Mouse (Mus musculus) common myeloid progenitor, adult 5-6 weeks (primary cell): ENCODE data around the gene Cgnl1. TPM values are rescaled to one million over a fixed set of nuclear protein-coding genes. Genes with fewer than 3 reads are reported as not detected.
"Not testable (repeated sequence)": the region's sequence is repeated elsewhere in the genome, so short reads cannot be mapped to it uniquely, and the experiment has no call there.

Experiments
- ATAC-seq: replicated peaks from 2 replicates; pipeline ENCODE4 v1.8.0; 2016; ENCODE audit warnings: low read depth, mild to moderate bottlenecking, moderate TSS enrichment, inconsistent platforms; ENCODE audit not compliant: poor library complexity, severe bottlenecking
- total RNA-seq: library from RNA; stranded (forward); fragments of 200-1000, 187-1606 nt; gene quantifications from 2 replicates; pipeline ENCODE4 v1.2.3, GENCODE M21; 2017

The Cgnl1 gene
- total RNA-seq, 1 experiment from 2014 or later = 0.09 TPM

DNA sequence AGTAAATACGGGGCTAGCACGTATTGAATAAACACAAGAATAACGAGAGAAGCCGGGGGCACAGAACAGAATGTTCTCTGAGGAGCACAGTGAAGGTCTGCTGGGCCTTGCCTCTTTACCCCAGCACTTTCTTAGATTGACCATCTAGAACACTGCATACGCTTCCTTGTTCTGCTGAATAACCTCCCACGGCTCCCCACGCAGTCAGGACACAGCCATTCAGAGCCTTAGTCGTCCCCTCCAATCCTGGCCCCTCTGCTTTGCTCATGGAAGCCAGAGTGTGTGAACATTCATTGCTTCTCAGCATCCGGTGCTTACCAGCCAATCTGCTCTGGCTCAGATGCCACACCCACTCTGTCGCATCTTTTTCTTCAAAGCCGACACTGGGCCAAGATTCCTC lies 133.2 kb downstream of the Cgnl1 start:
- ATAC-seq = no peak

DNA sequence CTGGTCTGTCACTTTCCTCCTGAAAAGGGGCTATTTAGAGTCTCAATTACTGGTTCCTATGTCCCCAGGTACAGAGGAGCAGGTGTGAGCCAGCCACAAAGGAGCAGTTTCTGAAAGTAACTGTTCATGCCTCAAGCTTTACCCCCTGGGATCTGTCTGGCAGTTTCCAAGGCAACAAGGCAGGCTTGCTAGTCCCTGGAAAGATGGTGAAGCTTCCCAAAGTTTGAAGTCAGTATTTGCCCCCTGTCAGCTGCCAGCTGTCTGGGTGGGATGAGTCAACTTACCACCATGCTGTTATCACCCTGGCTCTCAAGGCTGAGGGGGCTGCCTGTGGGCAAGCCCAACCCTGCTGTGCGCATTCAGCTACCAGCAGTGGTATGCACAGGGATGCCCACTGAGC lies 134.5 kb downstream of the Cgnl1 start:
- no peak for ATAC-seq

DNA sequence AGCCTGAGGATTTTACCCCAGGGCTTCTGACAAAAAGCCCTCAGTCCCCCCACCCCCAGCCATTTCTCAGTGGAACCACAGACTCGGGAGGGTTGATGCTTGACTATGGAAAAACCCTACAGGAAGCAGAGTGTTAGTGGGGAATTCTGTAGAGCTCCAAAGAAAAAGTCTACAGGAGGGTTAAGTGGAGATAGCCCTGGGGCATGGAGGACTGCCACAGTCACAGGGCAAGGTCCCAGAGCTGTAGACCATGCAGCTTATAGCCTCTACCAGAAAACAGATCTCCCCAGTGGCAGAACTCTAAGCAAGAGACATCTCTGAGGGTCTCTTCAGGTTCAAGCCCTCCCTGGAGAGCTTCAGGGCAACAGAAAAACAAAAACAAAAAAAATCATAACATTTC lies 135.8 kb downstream of the Cgnl1 start:
- ATAC-seq = no peak

DNA sequence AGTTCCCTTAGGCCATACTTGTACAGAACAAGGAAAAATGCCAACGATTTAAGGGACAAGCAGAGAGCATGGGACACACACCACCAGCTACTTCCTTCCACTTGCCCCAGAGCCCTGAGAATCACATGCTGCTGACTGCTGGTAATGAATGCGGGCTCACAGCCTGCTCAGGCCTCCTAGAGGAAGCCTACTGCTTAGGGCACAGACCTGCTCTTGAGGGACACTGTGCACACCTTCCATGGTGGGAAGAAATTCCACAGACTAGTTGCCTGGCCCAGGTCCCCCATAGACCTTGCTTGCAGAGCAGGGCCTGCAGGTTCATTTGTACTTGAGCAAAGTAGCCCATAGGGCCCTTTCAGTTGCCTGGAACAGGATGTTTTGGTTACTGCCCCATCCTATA lies 136.5 kb downstream of the Cgnl1 start:
- ATAC-seq = no peak

DNA sequence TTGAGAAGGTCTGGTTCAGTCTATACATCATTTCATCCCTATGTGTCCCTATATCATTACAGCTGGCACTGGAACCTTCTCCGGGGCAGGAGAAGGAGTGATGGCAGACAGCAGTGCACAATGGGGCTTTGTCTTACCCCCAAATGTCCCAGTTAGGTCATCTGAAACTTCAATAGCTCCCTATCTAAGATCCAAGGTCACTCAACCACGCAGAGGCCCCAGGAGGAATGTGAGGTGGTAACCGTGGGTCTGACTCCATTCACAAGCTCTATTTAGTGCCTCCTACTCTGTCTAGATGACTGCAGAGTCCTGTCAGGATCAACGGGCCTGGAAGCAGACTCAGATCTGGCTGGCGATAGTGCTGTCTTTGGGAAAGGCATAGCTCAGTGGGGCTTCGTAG lies 142.5 kb downstream of the Cgnl1 start:
- ATAC-seq = no peak

DNA sequence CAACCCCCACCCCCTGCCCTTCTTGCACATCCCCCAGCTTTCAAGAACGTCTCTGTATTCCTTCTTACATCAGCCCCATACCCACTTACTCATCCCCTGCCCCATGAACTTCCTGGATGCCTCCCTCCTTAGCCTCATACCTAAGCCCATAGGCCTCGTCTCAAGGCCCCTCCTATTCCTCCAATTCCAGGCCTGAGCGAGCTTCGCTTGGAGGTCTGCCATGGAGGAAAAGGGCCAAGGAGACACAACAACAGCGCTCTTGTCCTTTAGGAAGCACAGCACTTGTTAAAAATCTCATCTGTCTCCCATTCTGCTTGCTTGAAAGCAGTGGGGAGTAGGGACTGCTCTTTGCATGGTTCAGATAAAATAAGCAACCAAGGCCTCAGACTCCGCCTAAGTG lies 143.1 kb downstream of the Cgnl1 start:
- no peak for ATAC-seq

DNA sequence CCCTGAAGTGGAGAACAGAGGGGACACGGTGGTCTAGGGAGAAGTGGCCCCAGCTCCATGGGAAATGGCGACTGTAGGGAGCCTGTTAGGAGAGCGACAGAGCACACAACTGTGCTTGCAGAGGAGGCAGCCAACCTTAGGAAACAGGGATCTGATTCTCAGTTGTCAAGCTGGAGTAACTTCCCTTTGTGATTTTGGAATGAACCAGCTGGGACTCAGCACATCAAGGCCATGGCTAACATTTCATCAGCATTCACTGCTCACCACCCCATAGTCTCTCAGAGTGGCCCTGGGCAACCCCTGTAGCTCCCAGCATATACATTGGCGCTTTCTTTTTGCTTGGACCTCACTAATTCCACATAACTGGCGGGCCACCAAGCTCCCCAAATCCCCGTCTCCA lies 145.4 kb downstream of the Cgnl1 start:
- no peak for ATAC-seq

DNA sequence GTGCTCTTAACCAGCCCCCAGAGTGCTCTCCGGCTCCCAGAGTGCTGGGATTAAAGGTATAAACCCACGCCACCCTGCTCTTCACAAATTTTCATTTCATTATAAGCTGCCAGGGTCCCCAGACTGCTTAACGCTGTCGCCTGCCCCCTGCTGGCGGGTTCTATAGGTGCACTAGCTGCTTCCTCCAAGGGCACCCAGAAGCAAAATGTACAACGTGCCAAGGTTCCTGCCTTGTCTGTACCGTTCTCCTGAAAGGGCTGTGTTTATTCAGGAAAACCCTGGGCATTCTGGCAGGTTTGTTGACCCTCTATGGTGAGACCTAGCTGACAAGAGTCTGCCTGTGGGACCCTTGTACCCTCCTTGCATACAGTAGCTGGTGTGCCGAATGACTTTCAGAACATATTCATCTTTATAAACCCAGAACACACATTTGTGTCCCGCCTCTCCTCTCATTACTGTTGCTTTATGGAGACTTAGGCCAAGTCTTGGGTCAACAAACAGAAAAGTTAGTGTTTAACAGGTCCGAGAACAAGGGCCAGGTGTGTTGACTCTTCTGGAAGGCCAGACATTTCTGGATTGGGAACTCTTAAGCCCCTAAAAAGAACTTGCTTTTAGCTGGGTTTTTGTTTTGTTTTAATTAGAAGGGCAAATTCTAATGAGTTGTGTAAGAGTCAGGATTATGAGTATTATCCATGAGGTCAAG lies 146.5 kb downstream of the Cgnl1 start:
- ATAC-seq = peak; percentile 78

DNA sequence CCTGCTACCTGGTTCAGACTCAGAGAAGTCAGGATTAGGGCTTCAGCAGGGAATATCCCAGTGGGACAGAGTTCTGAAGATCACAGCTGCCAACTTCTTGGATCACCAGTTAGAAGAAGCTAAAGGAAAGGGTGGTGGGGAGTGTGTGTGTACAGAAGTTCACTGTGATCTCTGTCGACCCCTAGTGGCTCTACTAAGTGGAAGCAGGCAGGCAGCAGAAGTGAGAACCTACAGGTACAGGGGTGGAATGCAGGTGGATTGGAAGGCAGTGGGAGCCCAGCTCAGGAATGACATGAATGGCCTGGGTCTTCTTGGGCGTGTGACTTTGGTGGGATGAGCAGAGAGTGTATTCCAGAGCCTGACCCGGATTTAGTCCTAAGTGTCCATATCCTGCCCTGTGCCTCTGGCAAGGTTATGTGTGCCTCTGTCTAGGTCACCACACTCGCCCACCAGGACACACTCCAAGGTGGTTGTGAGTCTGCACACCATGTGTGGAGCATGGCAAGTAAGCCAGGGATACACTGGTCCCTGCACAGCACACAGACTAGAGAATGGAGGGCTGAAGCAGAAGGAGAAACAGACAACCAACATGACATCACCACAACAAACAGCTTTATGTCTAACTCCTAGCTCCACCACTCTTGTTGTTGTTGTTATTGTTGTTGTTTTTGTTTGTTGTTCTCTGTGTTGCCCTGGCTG lies 147.4 kb downstream of the Cgnl1 start:
- ATAC-seq = peak; percentile 84

DNA sequence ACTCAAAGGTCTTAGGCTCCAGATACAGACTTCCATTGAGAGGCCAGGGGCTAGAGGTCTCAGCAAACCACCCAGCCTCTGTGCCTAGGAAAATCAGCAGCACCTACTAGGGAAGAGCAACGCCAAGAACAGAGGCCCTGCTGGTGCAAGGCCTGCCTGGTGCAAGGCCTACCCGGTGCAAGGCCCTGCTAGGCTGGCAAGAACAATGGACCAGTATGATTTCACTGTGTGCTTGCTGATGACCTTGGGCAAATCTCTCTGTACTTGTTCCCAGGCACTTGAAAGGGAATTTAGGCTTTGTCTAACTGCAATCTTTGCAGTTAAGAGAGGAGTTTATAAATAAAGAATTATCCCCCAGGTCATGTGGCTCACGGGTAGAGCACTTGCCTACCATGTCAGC lies 148.8 kb downstream of the Cgnl1 start:
- no peak for ATAC-seq

DNA sequence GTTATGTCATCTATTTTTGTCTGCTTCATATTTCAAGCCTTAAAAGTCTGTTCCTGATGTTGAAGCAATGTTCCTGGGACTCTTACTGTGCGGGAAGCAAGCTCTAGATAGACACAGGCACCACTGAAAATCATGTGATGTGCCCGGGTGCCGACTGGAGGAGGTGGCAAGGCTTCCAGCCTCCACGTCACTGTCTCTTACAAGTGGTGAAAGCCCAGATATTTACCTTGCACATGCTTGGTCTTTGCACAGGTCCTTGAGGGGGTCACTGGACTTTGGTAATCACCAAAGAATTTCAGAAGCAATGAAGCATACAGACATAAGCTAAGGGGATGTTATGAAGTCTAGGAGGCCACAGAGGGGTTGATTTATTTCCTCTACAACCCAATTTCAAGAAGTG lies 149.4 kb downstream of the Cgnl1 start:
- no peak for ATAC-seq

DNA sequence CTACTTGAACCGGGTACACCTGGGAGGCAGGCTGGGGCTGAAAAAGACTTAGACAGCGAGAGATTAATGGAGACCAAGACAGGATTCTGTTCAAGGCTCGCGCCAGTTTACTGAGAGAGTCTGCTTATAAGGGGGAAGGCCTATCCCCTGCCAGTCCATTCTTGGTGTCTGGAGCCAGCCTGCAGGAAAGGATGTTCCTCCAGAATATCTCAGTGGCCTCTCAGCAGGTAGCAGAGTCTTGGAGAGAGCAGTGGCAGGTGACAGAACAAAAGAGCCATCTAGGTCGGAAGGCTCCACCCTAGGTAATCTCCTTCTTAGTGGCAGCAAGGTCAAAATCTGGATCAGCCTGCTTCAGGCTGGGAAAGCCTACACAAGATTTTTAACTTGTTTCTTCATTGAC lies 151.3 kb downstream of the Cgnl1 start:
- ATAC-seq = not testable (repeated sequence)

DNA sequence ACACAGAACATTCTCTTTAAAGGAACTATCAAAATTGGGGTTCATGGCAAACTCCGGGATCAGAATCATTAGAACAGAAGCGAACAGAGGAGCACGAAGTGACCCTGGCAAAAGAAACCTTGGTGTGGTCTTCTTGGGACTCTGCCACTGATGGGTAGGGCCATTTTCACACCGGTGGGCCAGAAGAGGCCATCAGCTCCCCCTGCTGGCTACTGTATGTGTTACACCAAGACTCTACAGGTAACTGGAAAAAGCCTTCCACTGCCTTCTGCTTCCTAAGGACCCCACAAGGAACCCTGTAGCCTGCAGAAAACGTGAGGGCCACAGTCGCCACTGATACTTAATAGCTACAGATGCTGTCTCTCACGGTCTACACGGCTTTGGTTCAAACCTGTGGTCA lies 154.0 kb downstream of the Cgnl1 start:
- ATAC-seq = peak; percentile 69

DNA sequence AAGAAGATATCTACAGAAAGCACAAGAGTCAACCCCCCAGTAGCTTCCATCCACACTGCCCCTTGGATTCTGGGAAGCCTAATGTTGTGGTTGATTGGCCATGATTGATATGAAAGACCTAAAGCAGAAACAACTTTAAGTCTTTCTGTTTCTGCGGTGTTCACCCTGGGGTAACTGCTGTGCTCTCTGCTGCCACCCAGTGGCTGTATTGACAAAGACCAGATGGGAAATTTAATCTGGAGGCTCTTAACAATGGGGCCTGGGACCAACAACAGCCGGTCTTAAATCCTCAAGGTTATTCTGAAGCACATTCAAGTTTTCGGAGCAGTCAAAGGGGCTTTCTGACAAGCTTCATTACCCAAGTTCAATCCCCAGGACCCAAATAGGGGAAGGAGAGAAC lies 155.2 kb downstream of the Cgnl1 start:
- ATAC-seq = peak; percentile 85

DNA sequence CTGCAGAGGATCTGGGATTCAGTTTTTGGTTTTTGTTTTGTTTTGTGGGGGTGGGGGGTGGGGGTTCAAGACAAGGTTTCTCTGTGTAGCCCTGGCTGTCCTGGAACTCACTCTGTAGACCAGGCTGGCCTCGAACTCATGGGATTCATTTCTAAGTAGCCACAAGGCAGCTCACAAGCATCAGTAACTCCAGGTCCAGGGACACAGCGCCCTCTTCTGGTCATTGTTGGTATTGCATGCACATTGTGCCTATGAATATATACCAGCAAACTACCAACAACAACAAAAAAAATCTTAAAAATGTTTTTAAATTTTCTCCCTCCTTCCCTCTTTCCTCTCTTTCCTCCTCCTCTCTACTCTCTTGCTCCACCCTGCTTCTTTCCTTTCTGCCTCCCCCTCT lies 156.8 kb downstream of the Cgnl1 start:
- ATAC-seq = 0 out of 2 replicates have a peak, but pooled peaks have one; percentile 33

DNA sequence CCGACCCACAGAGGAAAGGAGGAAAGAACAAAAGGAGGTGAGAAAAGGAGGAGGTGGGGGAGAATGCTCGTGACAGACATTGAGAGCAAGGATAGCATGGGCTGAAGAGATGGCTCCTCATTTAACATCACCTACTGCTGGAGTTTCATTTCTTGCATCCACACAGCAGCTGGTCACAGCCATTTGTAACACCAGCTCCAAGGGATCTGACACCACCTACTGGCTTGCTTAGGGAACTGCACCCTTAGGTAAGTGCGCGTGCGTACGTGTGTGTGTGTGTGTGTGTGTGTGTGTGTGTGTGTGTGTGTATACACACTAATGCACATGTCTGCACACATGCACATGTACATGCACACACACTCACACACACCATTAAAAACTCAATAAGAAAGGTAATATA lies 158.4 kb downstream of the Cgnl1 start:
- peak; percentile 42; the same call in 1 of the 2 replicates for ATAC-seq

DNA sequence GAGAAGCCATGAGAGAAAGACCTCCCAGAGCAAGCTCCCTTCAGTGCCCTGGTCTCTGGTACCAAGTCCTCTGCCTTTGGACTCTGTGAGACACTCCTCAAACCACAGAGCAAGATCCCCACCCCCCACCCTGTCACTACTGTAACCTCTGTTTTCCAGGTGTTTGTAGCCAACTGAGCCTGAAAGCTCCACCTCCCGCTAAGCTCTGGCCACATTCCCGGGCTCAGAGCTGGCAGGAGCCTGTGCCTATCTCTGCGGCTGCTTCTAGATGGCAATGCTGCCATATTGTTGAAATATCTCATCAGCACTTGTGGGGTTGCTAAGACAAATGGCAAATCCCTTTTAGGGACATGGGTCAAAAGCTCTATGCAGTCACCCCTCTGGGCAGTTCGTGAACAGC lies 159.5 kb downstream of the Cgnl1 start:
- no peak for ATAC-seq

DNA sequence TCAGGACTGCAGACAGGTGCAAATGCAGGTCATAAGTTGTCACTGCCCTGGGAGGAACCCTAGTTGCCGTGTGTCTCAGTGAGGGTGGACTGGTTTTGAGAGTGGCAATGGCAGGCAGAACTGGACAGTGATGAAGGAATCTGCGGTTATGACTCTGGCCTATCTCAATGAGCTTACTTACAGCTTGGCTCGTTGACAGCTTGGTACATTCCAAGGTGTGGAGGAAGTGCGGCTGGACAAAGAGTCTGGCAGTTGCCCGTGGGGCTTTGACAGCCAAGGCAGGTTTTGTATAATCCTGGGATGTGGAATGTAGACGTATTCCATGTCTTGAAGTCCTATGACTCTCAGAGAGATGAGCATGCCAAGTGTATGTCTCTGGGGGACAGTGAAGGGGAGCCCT lies 162.4 kb downstream of the Cgnl1 start:
- no peak for ATAC-seq

DNA sequence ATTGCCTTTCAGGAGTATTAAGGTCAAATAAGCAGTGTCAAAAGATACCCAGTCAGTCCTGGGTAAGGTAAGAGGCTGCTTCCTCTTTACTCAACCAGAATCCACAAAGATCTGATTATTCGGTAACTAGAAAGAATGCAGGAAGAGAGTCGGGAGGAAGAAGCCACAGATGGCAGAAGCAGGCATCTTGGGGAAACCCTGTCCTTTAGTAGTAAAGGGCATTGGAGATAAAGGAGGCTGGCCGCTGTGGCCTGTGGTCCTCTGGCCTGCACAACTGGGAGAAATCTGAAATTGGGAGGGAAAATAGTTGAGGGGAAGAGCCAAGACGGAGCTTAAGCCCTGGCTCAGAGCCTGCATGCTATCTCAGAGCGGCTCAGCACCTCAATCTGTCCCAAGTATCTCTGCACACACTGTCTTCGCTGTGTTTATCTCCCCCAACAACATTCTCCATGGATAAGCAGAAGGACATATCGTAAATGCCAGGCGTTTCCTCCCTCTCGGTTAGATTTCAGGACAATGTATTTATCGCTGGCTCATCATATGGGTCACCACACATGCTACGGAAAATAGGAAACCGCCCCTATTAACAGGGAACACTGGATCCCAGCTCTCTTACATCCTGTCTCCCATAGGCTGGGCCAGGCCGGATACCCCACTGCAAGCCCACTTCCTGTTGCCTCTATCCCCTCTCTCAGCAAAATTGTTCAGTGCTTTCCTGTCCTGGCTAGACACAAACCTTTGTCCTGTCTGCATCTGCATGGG lies 164.9 kb downstream of the Cgnl1 start:
- peak; percentile 79 for ATAC-seq

DNA sequence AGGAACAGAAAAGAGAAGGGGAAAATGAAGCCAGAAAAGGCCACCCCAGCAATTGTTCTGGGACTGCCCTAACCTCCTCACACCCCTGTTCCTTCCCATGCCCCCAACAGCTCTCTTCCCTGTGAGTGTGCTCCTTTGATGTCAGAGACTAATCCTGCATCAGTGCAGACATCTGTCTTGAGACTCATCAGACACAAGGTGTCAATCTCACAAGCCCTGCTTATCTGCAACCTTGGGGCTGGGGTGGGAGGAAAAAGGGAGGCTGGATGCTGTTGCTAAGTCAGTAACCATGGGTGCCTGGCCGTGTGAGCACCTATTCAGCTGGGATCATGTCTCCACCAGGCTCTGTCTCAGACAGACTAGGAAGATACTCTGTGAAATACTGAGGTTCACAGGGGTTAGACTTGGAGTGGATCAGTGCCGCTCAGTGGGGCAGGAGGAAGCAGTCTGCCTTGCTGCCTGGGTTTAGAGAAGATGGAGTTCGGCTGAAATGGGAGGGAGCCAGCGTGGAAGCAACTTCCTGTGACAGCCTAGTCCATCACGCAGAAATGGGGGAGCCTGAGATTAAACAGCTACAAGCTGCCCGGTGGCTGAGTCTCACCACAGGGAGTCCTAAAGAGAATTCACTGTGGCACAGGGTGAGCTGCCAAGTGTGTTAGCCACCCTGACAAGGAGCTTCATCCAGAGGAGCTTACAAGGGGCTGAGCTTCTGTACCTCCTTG lies 166.3 kb downstream of the Cgnl1 start:
- no peak for ATAC-seq

DNA sequence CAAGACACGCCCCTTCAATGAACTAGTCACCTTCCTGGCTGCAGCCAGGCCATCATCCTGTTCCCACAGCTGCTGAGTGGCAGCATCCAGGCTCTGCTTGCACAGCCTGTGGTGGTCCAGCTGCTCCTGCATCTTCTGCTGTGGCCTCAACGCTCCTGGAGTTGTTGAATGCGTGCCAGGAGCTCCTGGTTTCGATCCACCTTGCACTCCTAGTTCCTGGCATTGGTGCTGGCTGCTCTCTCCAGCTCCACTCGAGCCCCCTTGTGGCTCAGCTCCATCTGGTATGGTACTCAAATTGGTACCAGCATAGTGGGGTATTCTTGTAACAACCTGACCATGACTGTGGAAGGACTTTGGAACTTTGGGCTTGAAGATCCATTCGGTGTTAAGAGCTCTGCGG lies 171.5 kb downstream of the Cgnl1 start:
- ATAC-seq = no peak
